Mouse (Mus musculus) midbrain, embryonic 12.5 days (tissue): Measurements from ENCODE around the gene Clspn. TPM values are rescaled to one million over a fixed set of nuclear protein-coding genes. Genes with fewer than 3 reads are reported as not detected.
"Not testable (repeated sequence)": the region's sequence is repeated elsewhere in the genome, so short reads cannot be mapped to it uniquely, and the experiment has no call there.

Experiments
- ATAC-seq: fragments of 200-750 bp; cut with Nextera tagmentation; 2 replicates; pipeline ENCODE4 v1.8.0; 2017; ENCODE audit warnings: low read depth, moderate TSS enrichment, moderate library complexity; ENCODE audit not compliant: low FRiP score
- H3K27ac ChIP-seq: fragments of 300-500 bp; sonication (generic); replicated peaks from 2 replicates; pipeline ENCODE4 v1.5.1; 2016; ENCODE audit warnings: mild to moderate bottlenecking
- H3K27me3 ChIP-seq: fragments of 300-500 bp; sonication (generic); 2 replicates; pipeline ENCODE4 v1.6.1; 2016; ENCODE audit warnings: mild to moderate bottlenecking
- H3K36me3 ChIP-seq: fragments of 300-500 bp; sonication (generic); 2 replicates; pipeline ENCODE4 v1.6.1; 2016
- H3K4me1 ChIP-seq: fragments of 300-500 bp; sonication (generic); 2 replicates; pipeline ENCODE4 v1.6.1; 2016
- H3K4me2 ChIP-seq: fragments of 300-500 bp; sonication (generic); replicated peaks from 2 replicates; pipeline ENCODE4 v1.6.1; 2016; ENCODE audit warnings: mild to moderate bottlenecking, moderate library complexity
- H3K4me3 ChIP-seq: fragments of 300-500 bp; sonication (generic); 2 replicates; pipeline ENCODE4 v1.5.1; 2016; ENCODE audit warnings: mild to moderate bottlenecking
- H3K9ac ChIP-seq: fragments of 300-500 bp; sonication (generic); replicated peaks from 2 replicates; pipeline ENCODE4 v1.6.1; 2016; ENCODE audit warnings: mild to moderate bottlenecking, moderate library complexity
- H3K9me3 ChIP-seq: fragments of 300-500 bp; sonication (generic); 2 replicates; pipeline ENCODE4 v1.6.1; 2016; ENCODE audit warnings: mild to moderate bottlenecking
- WGBS: fragments of 180-500 bp; shearing (Covaris S2); methylation state at CpG from one replicate; pipeline ENCODE4 v1.1.7; 2016; 5-methylcytosine and 5-hydroxymethylcytosine counted together
- polyA plus RNA-seq: library from polyadenylated mRNA; unstranded; fragments of >200 nt; fragmentation: Nextera tagmentation; extraction: Ambion mirVana; gene quantifications from 2 replicates; pipeline ENCODE4 v1.2.1, GENCODE M21; 2016

Gene Clspn
- polyA plus RNA-seq: 34.4 and 35.7 TPM in 2 replicates

DNA sequence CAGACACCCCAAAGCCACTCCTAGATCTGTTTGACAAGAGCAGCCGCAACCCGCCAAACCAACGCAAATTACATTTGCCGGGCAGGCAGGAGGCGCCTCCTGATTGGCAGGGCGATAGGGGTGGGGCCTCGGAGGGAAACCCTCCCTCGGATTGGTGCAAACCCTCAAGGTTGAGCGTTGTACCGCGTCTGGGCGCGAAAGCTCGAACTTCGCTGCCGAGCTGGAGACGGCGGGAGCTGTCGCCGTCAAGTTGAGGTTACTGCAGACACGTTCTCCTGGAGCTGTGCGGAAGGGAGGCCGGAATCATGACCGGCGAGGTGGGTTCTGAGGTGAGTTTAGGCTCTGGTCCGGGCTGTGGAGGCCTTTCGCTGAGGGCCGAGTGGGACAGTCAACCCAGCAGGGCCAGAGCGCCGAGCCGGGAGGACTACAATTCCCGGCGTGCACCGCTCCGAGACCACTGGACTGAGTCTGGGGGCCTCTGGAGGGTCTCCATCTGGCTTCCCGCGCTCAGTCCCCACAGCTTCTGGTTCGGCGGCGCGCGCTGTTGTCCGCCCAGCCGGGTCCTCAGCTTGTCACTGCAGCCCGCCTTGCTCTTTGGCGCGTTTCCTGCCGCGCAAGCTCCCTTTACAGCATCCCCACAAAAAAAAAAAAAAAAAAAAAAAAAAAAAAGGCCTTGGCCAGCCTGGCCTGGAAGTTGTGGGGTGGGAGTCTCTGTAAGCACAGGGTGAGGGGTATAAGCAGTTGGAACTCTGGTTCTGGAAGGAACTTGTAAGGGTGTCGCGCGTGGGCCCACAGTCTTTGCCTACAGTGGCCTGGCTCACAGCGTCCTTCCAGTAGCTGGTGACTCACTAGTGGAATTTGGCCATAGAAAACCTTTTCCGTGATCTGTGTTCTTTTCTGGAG is at the start of gene Clspn:
Gene Clspn, plus strand, starts transcription at position 127 of the 903 bp plus-strand sequence.
- Histone ChIP-seq H3K9me3 (no peaks in the 10 kb centered on the region), H3K9ac (peak within 1 kb of the TSS; percentile 56), H3K4me3 (peak within 1 kb of the TSS; percentile 67), H3K27me3 (0 out of 2 replicates have a peak, but pooled peaks cover 10% of the 10 kb centered on the region), H3K27ac (peak within 1 kb of the TSS; percentile 68), H3K4me1 (peaks cover 12% of the 10 kb centered on the region), H3K36me3 (peaks cover 13% of the 10 kb centered on the region), H3K4me2 (peak within 1 kb of the TSS; percentile 62)
- ATAC-seq: peak; percentile 97
- 1% methylated on average over 54 of the region's 54 CpGs for WGBS

DNA sequence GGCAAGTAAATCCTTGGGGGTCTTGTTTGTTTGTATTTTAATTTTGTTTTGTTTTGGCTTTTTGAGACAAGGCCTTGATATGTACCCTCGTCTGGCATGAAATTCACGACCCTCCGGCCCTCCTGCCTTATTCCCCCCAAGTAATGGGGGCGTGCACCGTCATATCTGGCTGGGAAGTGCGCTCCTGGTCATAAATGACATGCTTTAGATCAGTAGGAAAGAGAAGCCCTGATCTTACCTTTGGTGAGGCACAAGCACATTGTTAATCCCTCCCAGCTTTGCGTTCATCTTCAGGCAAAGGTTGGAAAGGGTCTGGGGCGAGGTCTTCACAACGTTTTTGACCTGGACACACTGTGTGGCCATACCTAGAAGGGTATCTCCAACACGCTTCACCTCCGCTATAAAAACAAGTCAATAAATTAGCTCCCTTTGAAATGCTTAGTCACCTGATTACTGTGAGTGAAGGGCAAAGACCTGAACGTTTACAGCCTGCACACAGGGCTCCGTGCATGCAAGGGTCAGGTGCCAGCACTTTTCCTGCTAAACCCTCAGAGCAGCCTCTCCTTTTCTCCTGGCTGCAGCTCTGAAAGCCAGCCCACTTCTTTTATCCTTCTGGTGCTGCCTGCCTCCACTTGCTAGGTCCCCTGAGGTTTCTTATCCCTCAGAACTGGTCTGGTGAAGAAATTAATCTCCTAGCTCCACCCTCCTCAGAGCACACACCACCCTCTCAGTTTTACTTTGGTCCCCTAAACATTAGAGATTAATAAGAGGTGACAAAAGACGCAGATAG is 48.4 kb upstream of the Clspn start:
- ATAC-seq: no peak
- Histone ChIP-seq H3K36me3 (peaks cover 55% of the 10 kb centered on the region), H3K27ac (no peak overlapping the region), H3K4me1 (no peaks in the 10 kb centered on the region), H3K9me3 (no peaks in the 10 kb centered on the region), H3K9ac (no peak overlapping the region), H3K27me3 (no peaks in the 10 kb centered on the region), H3K4me2 (no peak overlapping the region), H3K4me3 (no peak overlapping the region)
- WGBS: 79% methylated on average over 14 of the region's 14 CpGs

DNA sequence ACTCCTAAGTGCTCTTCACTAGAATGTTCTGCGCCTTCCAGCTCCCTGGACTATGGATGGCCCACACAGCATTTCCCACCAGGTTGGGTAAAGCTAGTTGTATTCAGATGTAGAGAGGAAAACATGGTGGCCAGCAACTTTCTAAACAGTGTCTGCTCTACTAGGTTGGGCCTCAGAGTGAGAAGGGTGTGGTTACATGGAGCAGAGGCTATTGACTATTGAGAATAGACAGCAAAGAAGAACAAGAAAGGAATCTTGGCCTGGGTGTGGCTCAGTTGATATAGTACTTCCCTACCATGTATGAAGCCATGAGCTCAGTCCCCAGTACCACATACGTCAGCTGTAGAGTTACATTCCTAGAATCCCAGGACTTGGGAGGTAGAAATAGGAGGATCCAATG is 47.7 kb upstream of the Clspn start:
- Histone ChIP-seq H3K9me3 (no peaks in the 10 kb centered on the region), H3K4me1 (no peaks in the 10 kb centered on the region), H3K4me3 (no peak overlapping the region), H3K27ac (no peak overlapping the region), H3K9ac (no peak overlapping the region), H3K36me3 (peaks cover 48% of the 10 kb centered on the region), H3K27me3 (no peaks in the 10 kb centered on the region), H3K4me2 (no peak overlapping the region)
- WGBS: 91% methylated on average over 2 of the region's 2 CpGs
- no peak for ATAC-seq

DNA sequence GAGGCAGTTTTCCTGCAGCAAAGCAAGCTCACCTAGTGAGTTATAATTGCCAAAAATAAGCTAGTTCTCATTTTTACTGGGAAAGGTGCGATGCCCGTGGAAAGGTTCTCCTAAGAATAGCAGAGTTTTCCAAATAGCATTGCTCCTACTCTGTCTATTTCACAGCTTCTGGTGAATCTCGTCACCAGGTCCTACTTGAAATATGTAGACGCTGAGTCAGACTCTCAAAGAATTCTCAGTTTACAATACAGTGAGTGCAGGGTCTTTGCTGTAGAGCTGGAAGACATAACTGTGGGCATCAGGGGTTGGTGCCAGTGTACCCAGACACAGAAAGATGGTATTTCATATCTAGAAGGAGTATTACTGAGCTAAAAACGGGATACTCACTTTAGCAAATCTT is 45.7 kb upstream of the Clspn start:
- Histone ChIP-seq H3K36me3 (peaks cover 48% of the 10 kb centered on the region), H3K27ac (no peak overlapping the region), H3K9me3 (no peaks in the 10 kb centered on the region), H3K9ac (no peak overlapping the region), H3K27me3 (no peaks in the 10 kb centered on the region), H3K4me1 (no peaks in the 10 kb centered on the region), H3K4me2 (no peak overlapping the region), H3K4me3 (no peak overlapping the region)
- ATAC-seq: no peak
- 90% methylated on average over 5 of the region's 5 CpGs for whole genome bisulfite sequencing

DNA sequence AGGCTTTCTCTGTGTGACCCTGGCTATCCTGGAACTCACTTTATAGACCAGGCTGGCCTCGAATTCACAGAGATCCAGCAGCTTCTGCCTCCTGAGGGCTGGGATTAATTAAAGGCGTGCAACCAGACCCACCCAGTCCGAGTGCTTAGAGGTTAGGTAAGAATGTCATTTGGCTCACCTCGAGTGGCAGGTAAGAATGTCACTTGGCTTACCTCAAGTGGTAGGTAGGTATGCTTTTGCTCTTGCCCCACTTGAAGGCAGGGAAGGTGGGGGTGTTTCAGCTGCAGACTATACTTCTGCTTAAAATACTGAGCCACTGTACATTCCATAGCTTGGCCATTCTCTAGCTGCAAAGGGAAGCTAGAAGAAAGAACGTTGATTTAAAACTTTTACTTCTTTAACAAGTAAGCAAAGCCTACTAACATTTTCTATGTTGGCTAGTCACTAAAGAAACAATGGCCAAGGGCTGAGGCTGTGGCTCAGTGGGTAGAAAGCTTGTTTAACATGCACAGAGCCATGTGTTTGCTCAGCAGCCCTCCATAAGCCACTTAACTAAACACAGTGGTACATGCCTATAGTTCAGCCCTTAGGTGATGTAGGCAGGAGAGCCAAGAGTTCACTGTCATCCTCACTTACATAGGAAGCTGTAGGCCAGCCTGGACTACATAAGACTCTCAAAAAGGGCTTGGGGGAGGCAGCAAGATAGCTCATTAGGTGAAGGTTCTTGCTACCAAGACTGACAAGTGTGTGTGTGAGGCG is 44.2 kb upstream of the Clspn start:
- 86% methylated on average over 6 of the region's 6 CpGs for WGBS
- Histone ChIP-seq H3K4me2 (no peak overlapping the region), H3K9ac (no peak overlapping the region), H3K9me3 (no peaks in the 10 kb centered on the region), H3K27ac (no peak overlapping the region), H3K27me3 (no peaks in the 10 kb centered on the region), H3K4me3 (no peak overlapping the region), H3K36me3 (peaks cover 51% of the 10 kb centered on the region), H3K4me1 (no peaks in the 10 kb centered on the region)
- ATAC-seq: no peak

DNA sequence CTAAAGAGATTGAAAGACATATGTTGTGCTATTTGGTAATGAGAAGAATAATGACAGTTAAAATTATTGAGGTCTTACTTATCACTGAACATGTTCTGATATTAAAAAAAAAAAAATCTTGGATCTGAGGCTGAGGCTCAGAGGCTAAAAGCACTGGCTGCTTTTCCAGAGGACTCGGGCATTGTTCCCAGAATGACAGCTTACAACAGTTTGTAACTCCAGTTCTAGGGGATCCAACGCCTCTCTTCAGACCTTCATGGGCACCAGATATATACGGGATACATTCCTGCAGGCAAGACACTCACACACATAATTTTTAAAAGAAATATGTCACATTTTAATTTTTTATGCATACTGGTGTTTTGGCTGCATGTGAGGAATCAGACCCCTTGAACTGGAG is 30.6 kb upstream of the Clspn start:
- Histone ChIP-seq H3K4me3 (no peak overlapping the region), H3K4me2 (no peak overlapping the region), H3K27me3 (no peaks in the 10 kb centered on the region), H3K9me3 (no peaks in the 10 kb centered on the region), H3K4me1 (no peaks in the 10 kb centered on the region), H3K36me3 (peaks cover 8% of the 10 kb centered on the region; the same call in 1 of the 2 replicates), H3K9ac (no peak overlapping the region), H3K27ac (no peak overlapping the region)
- no peak for ATAC-seq
- 85% methylated on average over 3 of the region's 3 CpGs for WGBS

DNA sequence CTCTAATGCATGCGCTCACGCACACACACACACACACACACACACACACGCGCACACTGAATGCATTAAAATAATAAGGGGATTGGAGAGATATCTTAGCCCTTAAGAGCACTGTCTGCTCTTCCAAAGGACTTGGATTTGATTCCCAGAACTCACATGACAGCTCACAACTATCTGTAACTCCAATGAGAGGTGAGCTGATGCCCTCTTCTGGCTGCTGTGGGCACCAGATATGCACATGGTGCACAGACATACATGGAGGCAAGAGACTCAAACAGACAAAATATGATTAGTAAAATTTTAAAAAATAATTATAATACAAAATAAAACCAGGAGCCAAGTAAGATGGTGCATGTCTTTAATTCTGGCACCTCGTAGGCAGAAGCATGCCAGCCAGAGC is 29.9 kb upstream of the Clspn start:
- no peaks in the 10 kb centered on the region for H3K27me3 ChIP-seq
- no peak overlapping the region for H3K9ac ChIP-seq
- 0 out of 2 replicates have a peak, but pooled peaks cover 5% of the 10 kb centered on the region for H3K36me3 ChIP-seq
- no peak for ATAC-seq
- H3K27ac ChIP-seq: no peak overlapping the region
- WGBS: 91% methylated on average over 5 of the region's 5 CpGs
- 0 out of 2 replicates have a peak, but pooled peaks cover under 1% of the 10 kb centered on the region for H3K4me1 ChIP-seq
- no peak overlapping the region for H3K4me2 ChIP-seq
- no peaks in the 10 kb centered on the region for H3K9me3 ChIP-seq
- no peak overlapping the region for H3K4me3 ChIP-seq

DNA sequence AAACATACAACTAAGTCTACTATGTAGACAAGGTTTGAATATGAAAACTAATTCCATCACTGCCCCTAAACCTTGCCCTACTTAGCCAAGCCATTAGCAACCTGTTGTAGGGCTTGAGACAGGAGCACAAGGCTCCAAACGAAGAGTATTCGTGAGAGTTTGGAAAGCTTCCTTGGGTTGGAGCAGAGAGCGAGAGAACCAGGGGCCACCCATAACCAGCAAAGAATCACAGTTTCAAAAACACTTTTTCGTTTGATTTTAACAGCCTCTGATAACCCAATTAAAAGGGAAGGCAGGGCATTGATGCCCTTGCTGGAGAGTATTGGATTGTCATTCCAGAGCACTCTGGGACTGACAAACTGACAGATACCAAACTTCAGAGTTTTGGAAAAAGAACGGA is 24.4 kb upstream of the Clspn start:
- H3K27ac ChIP-seq: no peak overlapping the region; the same call in 1 of the 2 replicates
- ATAC-seq: no peak
- H3K27me3 ChIP-seq: peaks cover 5% of the 10 kb centered on the region; the same call in 1 of the 2 replicates
- peak overlapping the region; percentile 88 for H3K4me2 ChIP-seq
- 23% methylated on average over 5 of the region's 5 CpGs for WGBS
- H3K4me3 ChIP-seq: peak overlapping the region; percentile 94
- peak overlapping the region; percentile 90 for H3K9ac ChIP-seq
- H3K4me1 ChIP-seq: peaks cover 14% of the 10 kb centered on the region
- no peaks in the 10 kb centered on the region for H3K9me3 ChIP-seq
- H3K36me3 ChIP-seq: no peaks in the 10 kb centered on the region

DNA sequence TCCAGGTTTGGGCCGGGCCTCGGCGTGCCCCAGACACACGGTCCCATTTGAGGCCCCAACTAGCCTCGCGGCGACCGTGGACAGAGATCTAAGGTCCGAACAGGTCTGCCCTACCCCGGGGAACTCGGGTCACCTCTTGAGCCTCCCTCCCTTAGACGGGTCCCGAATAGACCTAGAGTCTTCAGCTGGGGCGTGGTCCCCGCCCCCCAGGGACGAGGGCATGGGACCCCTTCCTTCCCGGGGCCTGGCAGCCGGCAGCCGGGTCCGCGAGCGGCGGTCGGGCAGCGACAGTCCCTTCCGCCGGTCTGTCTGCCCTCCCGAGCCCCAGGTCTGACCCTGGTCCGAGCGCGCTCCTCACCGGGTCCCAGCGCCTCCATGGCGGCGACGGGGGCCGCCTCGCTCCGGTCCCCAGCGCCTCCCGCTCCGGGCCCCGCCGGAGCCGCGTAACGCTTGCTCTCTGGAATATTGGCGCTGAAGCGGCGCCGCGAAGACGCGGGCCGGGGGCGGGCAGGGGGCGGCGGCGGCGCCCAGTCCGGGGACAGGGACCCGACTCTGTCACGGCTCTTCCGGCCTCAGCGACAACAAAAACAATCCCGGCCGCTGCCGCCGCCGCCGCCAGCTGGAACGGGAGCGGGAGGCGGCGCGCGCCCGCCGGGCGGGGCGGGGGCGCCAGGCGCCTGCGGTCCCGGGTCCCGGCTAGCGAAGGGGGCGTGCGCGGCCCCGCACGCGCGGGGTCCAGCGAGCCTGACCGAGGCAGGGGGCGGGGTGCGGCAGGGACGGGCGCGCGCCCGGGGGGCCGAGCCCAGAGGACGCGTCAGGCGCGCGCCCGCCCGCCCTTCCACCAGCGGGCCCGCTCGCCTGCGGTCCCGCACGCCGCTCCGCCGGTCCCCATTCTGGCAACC is 23.7 kb upstream of the Clspn start, which contains the start of gene Ago4:
Gene Ago4, minus strand, starts transcription at position 646 of the 902 bp plus-strand sequence.
- Histone ChIP-seq H3K27me3 (peaks cover 5% of the 10 kb centered on the region; the same call in 1 of the 2 replicates), H3K27ac (peak within 1 kb of the TSS; percentile 85), H3K9me3 (no peaks in the 10 kb centered on the region), H3K9ac (peak within 1 kb of the TSS; percentile 90), H3K4me2 (peak within 1 kb of the TSS; percentile 88), H3K4me1 (peaks cover 14% of the 10 kb centered on the region), H3K36me3 (no peaks in the 10 kb centered on the region), H3K4me3 (peak within 1 kb of the TSS; percentile 94)
- 1% methylated on average over 78 of the region's 120 CpGs for WGBS
- ATAC-seq: peak; percentile 91

DNA sequence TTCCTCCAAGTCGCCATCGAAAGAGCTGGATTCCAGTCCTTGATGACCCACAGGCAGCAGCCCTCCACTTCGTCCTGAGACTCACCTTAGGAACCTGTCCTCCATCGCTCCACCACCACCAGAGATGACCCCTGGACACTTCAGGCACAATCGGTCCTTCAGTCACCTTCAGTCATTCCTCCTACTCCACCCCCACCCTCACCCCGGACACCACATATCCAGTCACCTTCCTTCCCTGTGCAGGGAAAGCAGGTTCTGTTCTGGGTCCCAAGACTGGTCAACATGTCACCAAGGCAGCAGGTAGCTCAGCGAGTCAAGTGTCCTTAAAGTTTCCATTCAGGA is 23.0 kb upstream of the Clspn start:
- H3K9me3 ChIP-seq: no peaks in the 10 kb centered on the region
- peaks cover 5% of the 10 kb centered on the region; the same call in 1 of the 2 replicates for H3K27me3 ChIP-seq
- 12% methylated on average over 5 of the region's 7 CpGs for whole genome bisulfite sequencing
- peak overlapping the region; percentile 90 for H3K9ac ChIP-seq
- H3K36me3 ChIP-seq: no peaks in the 10 kb centered on the region
- H3K27ac ChIP-seq: peak overlapping the region; percentile 85
- H3K4me3 ChIP-seq: peak overlapping the region; percentile 94
- H3K4me2 ChIP-seq: peak overlapping the region; percentile 88
- H3K4me1 ChIP-seq: peaks cover 14% of the 10 kb centered on the region
- ATAC-seq: no peak; the same call in 1 of the 2 replicates

DNA sequence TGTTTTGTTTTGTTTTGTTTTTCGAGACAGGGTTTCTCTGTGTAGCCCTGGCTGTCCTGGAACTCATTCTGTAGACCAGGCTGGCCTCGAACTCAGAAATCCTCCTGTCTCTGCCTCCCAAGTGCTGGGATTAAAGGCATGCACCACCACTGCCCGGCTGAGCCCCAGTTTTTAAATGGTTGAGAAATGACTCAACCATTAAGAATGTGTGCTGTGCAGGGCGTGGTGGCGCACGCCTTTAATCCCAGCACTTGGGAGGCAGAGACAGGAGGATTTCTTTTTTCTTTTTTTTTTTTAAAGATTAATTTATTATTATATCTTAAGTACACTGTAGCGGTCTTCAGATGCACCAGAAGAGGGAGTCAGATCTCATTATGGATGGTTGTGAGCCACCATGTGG is 21.1 kb upstream of the Clspn start:
- 91% methylated on average over 7 of the region's 7 CpGs for WGBS
- not testable (repeated sequence) for ATAC-seq

More for the DNA sequence above, 21.1 kb upstream of the Clspn start:
- not testable (repeated sequence) for H3K4me2 ChIP-seq, H3K27ac ChIP-seq, H3K4me3 ChIP-seq, H3K9me3 ChIP-seq, H3K9ac ChIP-seq, H3K36me3 ChIP-seq, H3K27me3 ChIP-seq
- H3K4me1 ChIP-seq: peaks cover 14% of the 10 kb centered on the region
